Mouse (Mus musculus) CD4-positive, CD25-positive, alpha-beta regulatory T cell (primary cell): ENCODE results near the gene Ormdl1. TPM values are rescaled to one million over a fixed set of nuclear protein-coding genes. Genes with fewer than 3 reads are reported as not detected.

ENCODE experiments used
- polyA plus RNA-seq: library from polyadenylated mRNA; unstranded; fragments of 100-300 nt; shearing (Covaris generic); gene quantifications from one replicate; pipeline ENCODE4 v1.2.1, GENCODE M21; 2017

The Ormdl1 gene
- 66.8 TPM for polyA plus RNA-seq

DNA sequence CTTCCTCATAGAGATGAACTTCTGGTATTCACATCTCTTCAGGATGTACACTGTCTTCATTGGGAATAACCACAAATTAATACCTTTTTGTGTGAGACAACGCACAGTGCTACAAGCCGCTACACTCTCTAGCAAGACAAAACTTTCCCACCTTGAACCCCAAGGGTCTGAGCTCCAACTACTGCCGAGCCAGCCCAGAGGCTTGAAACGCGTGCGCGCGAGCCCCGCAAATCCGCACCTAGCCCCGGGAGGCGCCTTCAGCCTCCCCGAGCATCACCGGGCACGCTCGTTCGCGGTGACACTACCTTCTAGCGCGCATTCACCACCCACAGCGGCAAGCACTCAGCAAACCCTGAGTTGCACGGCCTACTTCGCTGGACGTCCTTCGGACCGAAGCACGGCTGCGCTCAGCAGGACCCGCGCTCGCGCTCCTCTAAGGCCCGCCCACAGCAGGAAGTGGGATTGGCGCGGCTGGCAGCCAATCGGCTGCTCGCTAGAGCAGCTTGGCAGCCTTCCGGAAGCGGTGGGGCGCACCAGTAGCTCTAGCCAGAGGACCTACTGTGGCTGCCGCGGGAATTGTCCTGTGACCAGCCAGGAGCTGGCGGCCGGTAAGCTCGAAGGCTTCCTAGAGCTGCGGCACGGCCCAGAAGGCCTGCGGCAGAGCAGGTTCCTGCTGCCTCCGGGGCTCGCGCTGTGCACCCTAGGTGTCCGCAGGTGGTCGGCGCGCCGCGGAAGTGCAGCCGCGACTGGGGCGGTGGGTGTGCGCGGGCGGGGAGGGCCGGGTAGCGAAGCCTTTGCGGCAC, at the start of gene Ormdl1, which contains the start of the genes Pms1 and Gm28778:
Gene Ormdl1 (plus strand): TSS at position 515 of the 803 bp plus-strand sequence.
Gene Pms1 (minus strand): TSS at position 438 of the 803 bp plus-strand sequence.
Gene Gm28778 (plus strand): TSS at position 531 of the 803 bp plus-strand sequence.

DNA sequence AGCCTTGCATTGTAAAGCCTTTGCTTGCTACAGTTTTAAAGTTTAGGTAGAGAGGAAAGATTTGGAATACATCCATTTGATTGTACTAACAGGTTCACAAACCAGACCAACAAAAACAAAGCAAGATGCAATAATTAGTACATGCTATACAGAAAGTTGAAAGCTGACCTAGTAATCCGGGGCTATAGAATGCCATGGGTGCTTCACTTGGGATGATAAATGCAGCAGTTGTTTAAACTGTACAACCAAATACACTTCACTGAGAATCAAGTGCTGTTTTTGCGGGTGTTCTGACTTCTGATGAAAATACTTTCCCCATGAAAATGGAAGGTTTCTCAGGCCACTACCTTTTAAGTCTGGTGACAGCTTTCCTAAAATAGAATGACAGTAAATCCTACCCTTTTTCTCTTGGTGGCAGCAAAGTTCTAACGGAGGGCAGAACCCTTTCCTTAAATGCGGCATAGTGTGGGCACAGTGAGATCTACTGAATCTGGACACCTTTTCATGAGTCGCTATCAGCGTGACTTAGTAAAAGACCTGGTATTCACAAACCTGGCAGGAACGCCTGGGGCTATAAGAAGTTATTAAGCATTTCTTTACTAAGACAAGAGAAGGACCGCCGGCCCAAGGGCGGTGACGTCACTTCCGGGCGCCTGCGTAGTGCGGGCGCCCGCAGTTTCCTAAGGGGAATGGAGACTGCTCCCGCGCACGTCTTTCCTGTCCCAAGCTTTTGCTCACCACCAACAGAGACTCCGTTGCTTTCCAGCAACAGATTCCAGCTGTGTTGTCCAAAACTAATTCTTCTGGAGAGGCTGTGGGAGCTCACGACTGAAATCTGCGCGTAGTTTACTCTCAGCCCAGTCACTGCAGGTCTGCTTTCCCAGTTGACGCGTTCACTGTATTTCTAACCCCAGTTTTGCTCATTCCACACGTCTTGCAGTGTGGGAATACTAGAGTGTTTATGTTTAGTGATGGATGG, 16.4 kb downstream of the Ormdl1 start, which contains the start of gene Osgepl1:
Gene Osgepl1 (plus strand): TSS at position 636 of the 979 bp plus-strand sequence.

DNA sequence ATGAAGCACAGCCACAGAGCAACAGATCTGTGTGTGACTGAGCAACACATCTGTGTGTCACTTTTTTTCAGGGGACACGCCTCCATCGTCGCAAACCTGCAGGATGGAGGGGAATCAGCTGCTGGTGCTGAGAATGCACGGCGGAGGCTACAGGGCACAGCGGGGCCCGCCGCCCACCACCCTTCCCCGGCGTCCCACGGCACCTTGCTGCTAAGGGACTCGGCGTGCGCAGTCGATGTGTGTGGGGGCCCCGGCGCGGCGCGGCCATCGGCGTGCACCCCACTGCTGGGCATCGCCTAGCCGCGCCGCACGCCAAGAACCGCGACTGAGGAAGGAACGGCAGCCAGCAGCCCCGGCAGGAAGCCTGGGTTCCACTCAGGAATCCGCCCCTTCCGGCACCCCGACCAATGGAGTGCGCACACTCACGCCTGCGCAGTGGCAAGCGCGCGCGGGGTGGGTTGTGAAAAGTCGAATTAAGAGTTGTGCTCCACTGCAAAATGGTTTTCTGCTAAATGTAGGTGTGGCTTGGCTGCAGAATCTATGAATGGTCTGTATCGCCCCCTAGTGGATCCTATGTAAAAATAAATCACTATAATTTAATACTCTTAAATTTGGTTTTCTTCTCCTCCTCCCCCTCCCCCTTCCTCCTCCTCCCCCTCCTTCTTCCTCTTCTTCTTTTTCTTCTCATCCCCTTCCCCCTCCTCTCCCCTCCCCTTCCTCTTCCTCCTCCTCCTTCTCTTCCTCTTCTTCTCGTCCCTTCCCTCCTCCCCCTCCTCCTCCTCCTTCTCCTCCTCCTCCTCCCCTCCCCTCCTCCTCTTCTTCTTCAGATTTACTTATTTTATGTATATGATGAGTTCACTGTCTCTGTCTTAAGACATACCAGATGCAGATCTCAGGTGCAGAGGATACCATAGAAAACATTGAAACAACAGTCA, 55.7 kb downstream of the Ormdl1 start, which contains the start of the genes Asdurf, Gm28551 and Asnsd1:
Gene Asdurf (minus strand): TSS at position 293 of the 935 bp plus-strand sequence.
Gene Gm28551 (minus strand): TSS at position 341 of the 935 bp plus-strand sequence.
Gene Asnsd1 (minus strand): TSS at position 426 of the 935 bp plus-strand sequence.

Other genes starting within 250 kb of the Ormdl1 start
- not detected for gene Mstn, start 235.5 kb upstream of the Ormdl1 start, polyA plus RNA-seq
- gene 1700019A02Rik, start 109.5 kb upstream of the Ormdl1 start, polyA plus RNA-seq, result not detected
- 23.7 TPM for gene Pms1, start 77 bp upstream of the Ormdl1 start, polyA plus RNA-seq
- gene Gm28778, start within 50 bp of the Ormdl1 start, polyA plus RNA-seq, result not detected
- gene Osgepl1, start 16.5 kb downstream of the Ormdl1 start, polyA plus RNA-seq, result 17.5 TPM
- gene Asdurf, start 55.5 kb downstream of the Ormdl1 start, polyA plus RNA-seq, result not detected
- gene Gm28551, start 55.6 kb downstream of the Ormdl1 start, polyA plus RNA-seq, result 0.32 TPM
- gene Asnsd1, start 55.7 kb downstream of the Ormdl1 start, polyA plus RNA-seq, result 76.3 TPM